Mouse (Mus musculus) testis, adult 2 months (tissue): ENCODE data around the gene Ntn3.

Experiments
- CTCF ChIP-seq: fragments of 200-500 bp; IDR thresholded peaks from 2 replicates; pipeline ENCODE4 v1.5.1; 2012; ENCODE audit warnings: low read depth, mild to moderate bottlenecking, inconsistent platforms, low read length, moderate library complexity; ENCODE audit not compliant: control insufficient read depth, insufficient read depth, insufficient replicate concordance
- POLR2A ChIP-seq: fragments of 200-500 bp; IDR thresholded peaks from 2 replicates; pipeline ENCODE4 v1.6.1; 2012; ENCODE audit warnings: low read depth, mild to moderate bottlenecking, inconsistent platforms, low read length, moderate library complexity; ENCODE audit not compliant: control insufficient read depth

DNA sequence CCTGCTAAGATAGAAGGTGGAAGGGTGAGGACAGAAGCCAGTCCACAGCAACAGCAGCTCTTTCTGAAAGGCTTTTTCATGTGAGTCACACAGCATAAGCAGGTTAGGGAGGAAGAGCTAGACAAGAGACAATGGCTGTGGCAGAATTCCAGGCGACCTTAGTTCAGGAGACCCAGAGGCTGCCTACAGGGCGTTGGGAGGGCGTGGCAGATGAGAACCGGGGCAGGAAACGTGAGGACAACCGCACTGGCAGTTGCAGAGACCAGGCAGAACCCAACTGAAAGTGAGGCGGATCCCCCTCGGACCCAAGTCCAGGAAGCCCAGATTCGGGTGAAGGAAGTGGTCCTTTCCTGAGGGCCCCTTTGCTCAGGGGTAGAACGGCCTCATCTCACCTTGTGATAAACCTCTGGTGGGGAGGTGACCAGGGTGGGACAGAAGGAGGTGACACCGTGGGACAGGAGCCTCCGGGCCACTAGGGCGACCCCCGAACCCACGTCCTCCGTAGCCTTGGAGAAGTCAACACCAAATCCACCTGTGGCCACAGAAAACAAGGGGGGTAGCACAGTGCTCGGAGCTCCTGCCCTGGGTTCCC, 46.7 kb downstream of the Ntn3 start:
- no peak for TF ChIP-seq CTCF
- no peak for TF ChIP-seq POLR2A
